Mouse (Mus musculus): ENCODE results near the gene Taf1a. TPM values are rescaled to one million over a fixed set of nuclear protein-coding genes. Genes with fewer than 3 reads are reported as not detected.

Taf1a gene
- total RNA-seq, 1 experiment from 2014 or later, result 19.7 TPM

- DNase-seq, result no peak
Measured at GRCm38 (mm10) chr1:183414081-183414727, 25.4 kb downstream of the Taf1a start.

DNA sequence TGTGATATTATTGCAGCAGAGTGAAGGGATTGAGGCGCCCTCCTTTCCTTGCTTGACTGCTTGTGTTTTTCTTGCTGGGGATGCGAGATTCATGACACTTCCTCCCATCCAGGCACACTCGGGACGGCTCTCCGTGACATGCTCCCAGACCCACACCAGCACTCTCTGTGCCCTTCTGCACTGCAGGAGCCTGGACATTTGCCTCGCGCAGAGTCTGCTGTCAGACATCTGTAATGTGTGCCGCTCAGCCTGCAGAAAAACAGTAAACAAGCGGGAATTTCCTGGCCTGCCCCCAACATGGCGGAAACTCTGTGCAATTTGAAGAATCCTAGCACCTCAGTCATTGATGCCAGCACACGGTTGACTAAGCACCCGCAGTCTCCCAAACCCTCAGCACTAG lies 29.1 kb downstream of the Taf1a start, which contains the start of gene Hhipl2:
Gene Hhipl2, plus strand, starts transcription at position 343 of the 400 bp plus-strand sequence.
- no peak for DNase-seq

DNA sequence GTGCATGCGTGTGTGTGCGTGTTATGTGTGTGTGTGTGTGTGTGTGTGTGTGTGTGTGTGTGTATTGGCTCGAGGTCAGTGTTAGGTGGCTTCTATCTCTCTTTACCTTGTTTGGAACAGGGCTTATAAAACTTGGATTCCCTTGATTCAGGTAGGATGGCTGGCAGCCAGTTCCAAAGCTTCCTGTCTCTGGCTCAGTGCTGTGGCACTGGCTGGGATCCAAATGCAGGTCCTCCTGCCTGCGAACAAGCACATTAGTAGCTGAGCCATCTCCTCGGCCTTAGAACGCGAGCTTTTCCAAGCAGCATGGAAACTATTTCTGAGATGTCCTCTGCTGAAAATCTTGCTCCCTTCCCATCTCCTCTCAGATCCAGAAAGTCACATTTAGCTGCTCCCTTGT lies 31.0 kb downstream of the Taf1a start:
- no peak for DNase-seq

- DNase-seq, result no peak
Measured at GRCm38 (mm10) chr1:183420296-183420695, 31.5 kb downstream of the Taf1a start.

GRCm38 (mm10) chr1:183424100-183424499 lies 35.3 kb downstream of the Taf1a start:
- no peak for DNase-seq

DNA sequence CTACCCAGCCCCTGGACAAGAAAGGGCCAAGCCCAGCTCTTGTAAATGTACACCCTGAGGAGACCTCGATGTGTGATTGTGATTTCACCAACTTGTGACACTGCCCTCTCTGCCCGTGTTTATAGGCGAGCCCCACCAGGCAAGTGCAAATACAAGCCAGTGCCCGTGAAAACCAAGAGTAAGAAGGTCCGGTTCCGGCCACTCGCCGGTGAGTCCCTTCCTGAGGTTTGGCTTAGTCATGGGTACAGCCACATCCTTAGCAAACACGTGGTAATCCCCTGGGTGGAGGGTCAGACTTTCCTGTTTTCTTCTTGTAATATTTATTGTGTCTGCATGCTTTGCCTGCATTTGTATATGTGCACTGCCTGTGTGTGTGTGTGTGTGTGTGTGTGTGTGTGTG lies 46.1 kb downstream of the Taf1a start:
- no peak for DNase-seq

- DNase-seq, result peak; percentile 89
Measured at GRCm38 (mm10) chr1:183439036-183439435, 50.3 kb downstream of the Taf1a start.

- peak; percentile 71 for DNase-seq
Measured at GRCm38 (mm10) chr1:183442015-183442774, 53.4 kb downstream of the Taf1a start.

DNA sequence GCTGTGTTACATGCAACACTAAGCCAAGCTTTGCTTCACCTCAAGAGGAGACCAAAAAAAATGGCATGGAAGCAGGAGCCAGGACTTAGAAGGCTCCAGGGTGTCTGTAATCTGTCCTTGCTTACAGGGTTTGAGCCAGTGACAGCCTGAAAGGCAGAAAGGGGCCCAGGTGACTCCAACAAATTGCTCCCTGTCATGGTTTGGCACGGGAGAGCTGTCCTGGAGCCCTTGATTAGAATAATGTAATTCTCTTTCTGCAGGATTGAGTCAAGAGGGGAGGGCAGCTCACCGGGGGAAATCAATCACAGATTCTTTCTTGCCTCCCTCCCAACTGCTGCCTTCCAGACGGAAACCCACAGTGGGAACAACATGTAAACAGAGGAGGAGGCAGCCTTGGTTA lies 64.3 kb downstream of the Taf1a start:
- DNase-seq, result no peak

Other genes starting within 250 kb of the Taf1a start
- 14.3 and 20.5 TPM in 2 replicates for gene Disp1, start 167.5 kb upstream of the Taf1a start, total RNA-seq (2021)
- 54.3 and 59.3 TPM in 2 replicates for gene Aida, start 92.4 kb upstream of the Taf1a start, total RNA-seq (2021)
- gene Brox, start 91.7 kb upstream of the Taf1a start, total RNA-seq (2021), result 48.2 and 55.7 TPM in 2 replicates
- gene Mia3, start 19.4 kb upstream of the Taf1a start, total RNA-seq (2021), result 200 and 216 TPM in 2 replicates
- not detected in 2 replicates for gene Hhipl2, start 29.2 kb downstream of the Taf1a start, total RNA-seq (2021)